Mouse (Mus musculus): ENCODE measurements at regions not wholly inside any gene's neighbourhood (a gene's known extent, or its start where the extent isn't known, plus 50 kb on each side); places are given as distances from the start of the nearest gene placed in this dataset.

- Histone ChIP-seq H3K36me3 (replicated peaks) (no peaks in the 10 kb centered on the region), H3K4me3 (no peak overlapping the region), H3K27ac (no peak overlapping the region), H3K9me3 (no peaks in the 10 kb centered on the region), H3K4me1 (no peaks in the 10 kb centered on the region), H3K27me3 (ENCODE audit: poor library complexity, severe bottlenecking) (no peaks in the 10 kb centered on the region)
- DNase-seq (ENCODE audit: extremely low spot score, low spot score) = no peak
- 90% methylated on average over 5 of the region's 5 CpGs for WGBS
These were observed 143.5 kb downstream of the Npy start for GRCm38 (mm10) chr6:49965944-49966545.

- no peaks in the 10 kb centered on the region for H3K4me1 ChIP-seq
- no peaks in the 10 kb centered on the region for H3K36me3 ChIP-seq (replicated peaks)
- DNase-seq (ENCODE audit: extremely low spot score, low spot score) = no peak
- H3K9me3 ChIP-seq = no peaks in the 10 kb centered on the region
- no peak overlapping the region for H3K27ac ChIP-seq
- H3K27me3 ChIP-seq (ENCODE audit: poor library complexity, severe bottlenecking) = no peaks in the 10 kb centered on the region
- H3K4me3 ChIP-seq = no peak overlapping the region
- WGBS = 94% methylated on average over 3 of the region's 3 CpGs
These were observed 143.5 kb upstream of the Mpp6 start for GRCm38 (mm10) chr6:49966555-49966954.

GRCm38 (mm10) chr6:49973258-49973865 is 136.7 kb upstream of the Mpp6 start:
- Histone ChIP-seq H3K27ac (no peak overlapping the region), H3K9me3 (no peaks in the 10 kb centered on the region), H3K4me1 (peaks cover 9% of the 10 kb centered on the region), H3K36me3 (replicated peaks) (no peaks in the 10 kb centered on the region), H3K27me3 (ENCODE audit: poor library complexity, severe bottlenecking) (no peaks in the 10 kb centered on the region), H3K4me3 (no peak overlapping the region)
- WGBS = 81% methylated on average over 7 of the region's 7 CpGs
- DNase-seq (ENCODE audit: extremely low spot score, low spot score) = no peak

DNA sequence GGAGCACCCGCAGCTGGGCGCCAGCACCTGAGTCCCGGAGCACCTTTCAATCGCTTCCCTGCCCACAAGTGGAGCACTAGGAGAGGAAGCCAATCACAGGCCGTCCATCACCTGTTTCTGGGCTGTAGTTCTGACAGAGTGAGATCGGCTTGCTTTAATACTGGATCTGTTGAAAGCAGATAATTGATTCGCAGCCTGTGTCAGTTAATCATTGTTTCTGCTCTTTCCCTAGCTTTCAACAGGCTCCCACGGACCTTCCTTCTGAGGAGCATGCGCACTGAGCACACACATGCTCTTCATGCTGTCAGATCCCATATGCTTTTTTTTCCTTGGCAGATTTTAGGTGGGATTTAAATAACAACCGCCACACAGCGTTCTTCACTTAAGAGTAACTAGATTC is 132.3 kb upstream of the Mpp6 start:
- 82% methylated on average over 11 of the region's 11 CpGs for WGBS
- H3K4me3 ChIP-seq = no peak overlapping the region
- no peaks in the 10 kb centered on the region for H3K9me3 ChIP-seq
- DNase-seq (ENCODE audit: extremely low spot score, low spot score) = no peak
- no peaks in the 10 kb centered on the region for H3K36me3 ChIP-seq (replicated peaks)
- H3K4me1 ChIP-seq = peaks cover 9% of the 10 kb centered on the region
- no peak overlapping the region for H3K27ac ChIP-seq
- no peaks in the 10 kb centered on the region for H3K27me3 ChIP-seq (ENCODE audit: poor library complexity, severe bottlenecking)

- H3K4me1 ChIP-seq = peaks cover 22% of the 10 kb centered on the region
- H3K27me3 ChIP-seq (ENCODE audit: poor library complexity, severe bottlenecking) = no peaks in the 10 kb centered on the region
- 0 out of 2 replicates have a peak overlapping the region, but pooled peaks have one; percentile 51 for H3K27ac ChIP-seq
- no peaks in the 10 kb centered on the region for H3K9me3 ChIP-seq
- no peak overlapping the region for H3K4me3 ChIP-seq
- no peaks in the 10 kb centered on the region for H3K36me3 ChIP-seq (replicated peaks)
- 68% methylated on average over 4 of the region's 4 CpGs for WGBS
- DNase-seq (ENCODE audit: extremely low spot score, low spot score) = no peak
These were observed 126.3 kb upstream of the Mpp6 start for GRCm38 (mm10) chr6:49983740-49984139.

DNA sequence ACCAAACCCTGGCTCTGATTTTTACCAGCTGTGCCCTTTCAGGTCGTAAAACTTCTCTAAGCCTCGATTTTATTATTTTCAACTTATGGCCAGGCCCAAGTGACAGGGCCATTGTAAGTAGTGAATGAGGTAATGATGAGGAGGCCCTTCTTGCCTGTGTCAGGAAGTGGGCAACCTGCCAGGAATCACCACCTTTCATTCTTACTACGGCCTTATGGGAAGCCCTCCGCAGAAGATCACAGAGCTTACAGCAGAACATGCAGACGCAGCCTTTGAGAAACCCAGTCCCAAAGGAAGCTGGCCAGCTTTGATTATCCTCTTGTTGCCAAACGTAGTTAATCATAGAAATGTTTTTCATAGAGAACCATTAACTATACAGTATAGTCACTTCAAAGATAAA is 124.9 kb upstream of the Mpp6 start:
- no peaks in the 10 kb centered on the region for H3K36me3 ChIP-seq (replicated peaks)
- no peak overlapping the region for H3K27ac ChIP-seq
- no peaks in the 10 kb centered on the region for H3K27me3 ChIP-seq (ENCODE audit: poor library complexity, severe bottlenecking)
- H3K4me3 ChIP-seq = no peak overlapping the region
- no peaks in the 10 kb centered on the region for H3K9me3 ChIP-seq
- no peak for DNase-seq (ENCODE audit: extremely low spot score, low spot score)
- H3K4me1 ChIP-seq = peaks cover 22% of the 10 kb centered on the region
- WGBS = 84% methylated on average over 6 of the region's 6 CpGs

DNA sequence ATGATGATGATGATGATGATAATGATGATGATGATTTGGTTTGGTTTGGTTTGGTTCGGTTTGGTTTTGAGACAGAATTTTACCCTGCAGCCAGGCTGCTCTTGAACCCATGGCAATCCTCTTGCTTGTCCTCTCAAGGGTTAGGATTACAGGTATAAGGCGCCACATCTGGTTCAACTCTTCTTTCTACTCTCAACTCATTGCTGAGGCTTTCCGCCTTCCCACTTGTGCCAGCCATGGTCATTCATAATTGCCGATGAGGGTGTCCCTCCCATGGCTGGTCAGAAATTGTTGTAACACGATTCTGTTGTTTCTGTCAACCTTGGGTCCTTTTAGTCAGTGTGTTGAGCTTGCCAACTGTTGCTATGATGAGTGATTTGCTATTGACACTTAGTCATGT is 122.9 kb upstream of the Mpp6 start:
- 91% methylated on average over 5 of the region's 5 CpGs for WGBS
- no peak for DNase-seq (ENCODE audit: extremely low spot score, low spot score)
- H3K27me3 ChIP-seq (ENCODE audit: poor library complexity, severe bottlenecking) = no peaks in the 10 kb centered on the region
- no peak overlapping the region for H3K4me3 ChIP-seq
- no peak overlapping the region for H3K27ac ChIP-seq
- no peaks in the 10 kb centered on the region for H3K36me3 ChIP-seq (replicated peaks)
- H3K4me1 ChIP-seq = peaks cover 20% of the 10 kb centered on the region
- H3K9me3 ChIP-seq = no peaks in the 10 kb centered on the region

GRCm38 (mm10) chr6:49987541-49988210 is 122.4 kb upstream of the Mpp6 start:
- H3K27me3 ChIP-seq (ENCODE audit: poor library complexity, severe bottlenecking) = no peaks in the 10 kb centered on the region
- no peaks in the 10 kb centered on the region for H3K36me3 ChIP-seq (replicated peaks)
- peaks cover 16% of the 10 kb centered on the region for H3K4me1 ChIP-seq
- 84% methylated on average over 3 of the region's 3 CpGs for WGBS
- no peak overlapping the region for H3K4me3 ChIP-seq
- no peak overlapping the region for H3K27ac ChIP-seq
- DNase-seq (ENCODE audit: extremely low spot score, low spot score) = no peak
- H3K9me3 ChIP-seq = no peaks in the 10 kb centered on the region

DNA sequence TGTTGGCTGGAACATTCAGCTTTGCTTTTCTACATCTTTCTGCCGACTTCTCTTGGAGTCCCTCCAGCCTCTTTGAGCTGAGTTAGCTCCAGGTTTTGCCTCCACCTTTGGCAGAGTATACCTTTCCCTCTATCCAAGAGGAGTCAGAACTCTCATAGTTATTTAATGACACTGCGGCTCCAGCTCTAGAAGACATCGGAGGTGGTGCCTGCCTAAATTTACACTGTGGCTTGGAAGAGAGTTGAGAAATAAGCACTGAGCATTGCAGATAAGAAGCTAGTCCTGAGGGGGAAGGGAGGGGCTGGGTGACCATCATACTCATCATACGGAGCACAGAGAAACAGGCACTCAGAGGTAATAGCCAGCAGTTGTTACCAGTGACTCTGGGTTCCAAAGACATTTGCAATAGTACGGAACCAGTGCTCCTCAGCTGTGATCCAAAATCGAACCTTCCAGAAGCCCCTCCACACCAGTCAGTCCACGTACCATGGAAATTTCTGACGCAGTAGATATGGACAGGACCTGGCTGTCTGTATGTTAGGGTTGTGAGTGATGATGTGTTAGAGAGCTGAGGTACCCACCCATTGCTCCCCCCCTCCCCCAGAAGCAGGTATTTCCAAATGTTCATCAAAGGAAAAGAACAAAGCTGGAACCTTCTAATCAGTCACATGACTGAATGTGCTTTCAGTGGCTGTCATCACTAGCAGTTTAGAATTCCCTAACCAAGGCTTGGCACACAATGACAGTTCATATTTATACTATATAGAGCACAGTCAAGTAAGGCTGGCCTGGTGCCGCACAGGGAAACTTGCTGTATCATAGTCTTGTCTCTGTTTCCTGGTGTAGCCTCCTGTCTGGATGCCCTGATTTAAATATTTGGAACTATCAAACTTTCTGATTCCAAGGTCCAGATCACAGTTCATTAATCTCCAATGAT is 120.2 kb upstream of the Mpp6 start:
- H3K4me3 ChIP-seq = no peak overlapping the region

DNA sequence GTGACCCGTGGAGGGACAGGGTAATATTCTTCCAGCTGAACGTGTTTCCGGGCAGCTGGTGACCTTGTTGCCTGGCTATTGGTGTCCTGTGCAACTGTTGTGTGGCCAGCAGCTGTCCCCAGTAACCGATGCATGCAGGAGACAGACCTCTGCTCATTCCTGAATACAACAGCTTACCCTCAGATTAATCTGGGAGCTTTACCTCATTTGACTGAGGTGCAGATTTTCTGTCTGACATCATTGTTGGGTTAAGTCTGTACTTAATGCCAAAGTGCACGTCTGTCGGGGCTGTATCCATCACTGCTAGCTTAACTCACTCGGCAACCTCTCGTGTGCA is 119.6 kb upstream of the Mpp6 start:
- no peaks in the 10 kb centered on the region for H3K9me3 ChIP-seq
- H3K27me3 ChIP-seq (ENCODE audit: poor library complexity, severe bottlenecking) = no peaks in the 10 kb centered on the region
- 80% methylated on average over 8 of the region's 8 CpGs for WGBS
- no peaks in the 10 kb centered on the region for H3K36me3 ChIP-seq (replicated peaks)
- no peak for DNase-seq (ENCODE audit: extremely low spot score, low spot score)
- H3K4me3 ChIP-seq = no peak overlapping the region
- H3K4me1 ChIP-seq = peaks cover 4% of the 10 kb centered on the region; the same call in 1 of the 2 replicates
- H3K27ac ChIP-seq = no peak overlapping the region

More for the DNA sequence above, 120.2 kb upstream of the Mpp6 start:
- Histone ChIP-seq H3K4me1 (peaks cover 5% of the 10 kb centered on the region; the same call in 1 of the 2 replicates), H3K36me3 (replicated peaks) (no peaks in the 10 kb centered on the region), H3K27ac (no peak overlapping the region), H3K27me3 (ENCODE audit: poor library complexity, severe bottlenecking) (no peaks in the 10 kb centered on the region), H3K9me3 (no peaks in the 10 kb centered on the region)
- WGBS = 94% methylated on average over 9 of the region's 9 CpGs
- DNase-seq (ENCODE audit: extremely low spot score, low spot score) = no peak

DNA sequence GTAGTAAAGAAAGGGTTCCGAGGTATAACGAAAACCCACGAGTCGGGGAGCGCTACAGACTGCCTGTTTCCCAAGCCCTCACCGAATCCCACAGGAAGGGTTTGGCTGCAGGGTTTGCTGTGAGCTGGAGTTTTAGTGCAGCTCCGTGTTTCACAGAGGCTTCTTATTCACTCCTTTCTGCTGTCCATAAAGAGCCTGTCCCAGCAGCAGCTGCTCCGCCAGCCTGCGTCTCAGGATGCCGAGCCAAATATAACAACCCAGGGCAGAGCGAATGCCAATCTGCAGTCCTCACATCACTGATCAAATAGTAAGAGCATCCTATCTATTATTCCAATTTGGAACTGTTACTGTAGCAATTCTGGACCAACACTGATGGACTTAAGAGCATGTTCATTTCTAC is 110.7 kb upstream of the Mpp6 start:
- Histone ChIP-seq H3K4me3 (no peak overlapping the region), H3K27me3 (ENCODE audit: poor library complexity, severe bottlenecking) (no peaks in the 10 kb centered on the region), H3K9me3 (no peaks in the 10 kb centered on the region), H3K4me1 (no peaks in the 10 kb centered on the region), H3K36me3 (replicated peaks) (no peaks in the 10 kb centered on the region), H3K27ac (no peak overlapping the region)
- WGBS = 91% methylated on average over 11 of the region's 11 CpGs
- no peak for DNase-seq (ENCODE audit: extremely low spot score, low spot score)

- H3K4me3 ChIP-seq = no peak overlapping the region
- no peaks in the 10 kb centered on the region for H3K9me3 ChIP-seq
- WGBS = 88% methylated on average over 4 of the region's 4 CpGs
- no peaks in the 10 kb centered on the region for H3K36me3 ChIP-seq (replicated peaks)
- peaks cover 11% of the 10 kb centered on the region for H3K4me1 ChIP-seq
- H3K27ac ChIP-seq = no peak overlapping the region
- DNase-seq (ENCODE audit: extremely low spot score, low spot score) = no peak
- no peaks in the 10 kb centered on the region for H3K27me3 ChIP-seq (ENCODE audit: poor library complexity, severe bottlenecking)
These were observed 102.0 kb upstream of the Mpp6 start for GRCm38 (mm10) chr6:50008074-50008473.

Measured in forebrain, embryonic 10.5 days (tissue).